Mouse (Mus musculus) olfactory bulb, adult 2 months (tissue): ENCODE data around the gene Prr22. TPM values are rescaled to one million over a fixed set of nuclear protein-coding genes. Genes with fewer than 3 reads are reported as not detected.

ENCODE experiments used
- H3K27ac ChIP-seq: fragments of 200-500 bp; 2 replicates; pipeline ENCODE4 v1.5.1; 2012; ENCODE audit warnings: low read depth, low read length; ENCODE audit not compliant: insufficient read depth
- H3K4me1 ChIP-seq: fragments of 200-500 bp; 2 replicates; pipeline ENCODE4 v1.6.1; 2012; ENCODE audit warnings: low read length; ENCODE audit not compliant: control insufficient read depth, insufficient read depth
- H3K4me3 ChIP-seq: fragments of 200-500 bp; 2 replicates; pipeline ENCODE4 v1.5.1; 2012; ENCODE audit warnings: mild to moderate bottlenecking, low read depth, low read length, moderate library complexity; ENCODE audit not compliant: insufficient read depth
- CTCF ChIP-seq: fragments of 200-500 bp; IDR thresholded peaks from 2 replicates; pipeline ENCODE4 v1.5.1; 2012; ENCODE audit warnings: low read depth, mild to moderate bottlenecking, low read length, moderate library complexity; ENCODE audit not compliant: insufficient read depth
- POLR2A ChIP-seq: fragments of 200-500 bp; IDR thresholded peaks from 2 replicates; pipeline ENCODE4 v1.6.1; 2012; ENCODE audit warnings: mild to moderate bottlenecking, low read depth, low read length, moderate library complexity; ENCODE audit not compliant: insufficient read depth
- WGBS: fragments of 180-500 bp; shearing (Covaris S2); methylation state at CpG from one replicate; pipeline ENCODE4 v1.1.7; 2018; 5-methylcytosine and 5-hydroxymethylcytosine counted together
- polyA plus RNA-seq: library from polyadenylated mRNA; stranded (reverse); fragments of >200 nt; gene quantifications from 2 replicates; pipeline ENCODE4 v1.2.4, GENCODE M21; 2012; ENCODE audit warnings: low replicate concordance; ENCODE audit not compliant: missing spikeins, insufficient read depth, insufficient read length

Prr22 gene
- polyA plus RNA-seq, 1 experiment = not detected

GRCm38 (mm10) chr17:56758132-56758531 lies 11.9 kb upstream of the Prr22 start:
- H3K27ac ChIP-seq = no peak overlapping the region
- peaks cover 28% of the 10 kb centered on the region for H3K4me1 ChIP-seq
- TF ChIP-seq POLR2A (no peak), CTCF (peak; percentile 10; the same call in 1 of the 2 replicates)
- 6% methylated on average over 12 of the region's 12 CpGs for WGBS
- no peak overlapping the region for H3K4me3 ChIP-seq

GRCm38 (mm10) chr17:56759261-56759660 lies 10.8 kb upstream of the Prr22 start:
- H3K4me1 ChIP-seq = peaks cover 35% of the 10 kb centered on the region
- TF ChIP-seq POLR2A (no peak), CTCF (no peak)
- no peak overlapping the region for H3K4me3 ChIP-seq
- H3K27ac ChIP-seq = no peak overlapping the region
- 65% methylated on average over 7 of the region's 7 CpGs for WGBS

GRCm38 (mm10) chr17:56761077-56761476 lies 9.0 kb upstream of the Prr22 start:
- H3K27ac ChIP-seq = no peak overlapping the region
- no peak for TF ChIP-seq POLR2A
- no peak for TF ChIP-seq CTCF
- WGBS = 64% methylated on average over 3 of the region's 3 CpGs
- no peak overlapping the region for H3K4me3 ChIP-seq
- peaks cover 40% of the 10 kb centered on the region for H3K4me1 ChIP-seq

- peak; percentile 92 for TF ChIP-seq POLR2A
- TF ChIP-seq CTCF = no peak
- H3K4me3 ChIP-seq = peak overlapping the region; percentile 55
- H3K27ac ChIP-seq = peak overlapping the region; percentile 47
- WGBS = 0% methylated on average over 27 of the region's 28 CpGs
- peaks cover 37% of the 10 kb centered on the region for H3K4me1 ChIP-seq
Observed at GRCm38 (mm10) chr17:56761991-56762410, 8.0 kb upstream of the Prr22 start.

GRCm38 (mm10) chr17:56762769-56763731 lies 7.0 kb upstream of the Prr22 start:
- 46% methylated on average over 27 of the region's 27 CpGs for WGBS
- peaks cover 28% of the 10 kb centered on the region for H3K4me1 ChIP-seq
- no peak overlapping the region for H3K4me3 ChIP-seq
- TF ChIP-seq POLR2A (no peak), CTCF (peak; percentile 48)
- peak overlapping the region; percentile 29 for H3K27ac ChIP-seq

- TF ChIP-seq CTCF = no peak
- TF ChIP-seq POLR2A = no peak
- H3K27ac ChIP-seq = no peak overlapping the region; the same call in 1 of the 2 replicates
- H3K4me1 ChIP-seq = peaks cover 26% of the 10 kb centered on the region
- 73% methylated on average over 8 of the region's 8 CpGs for WGBS
- H3K4me3 ChIP-seq = peak overlapping the region; percentile 96; the same call in 1 of the 2 replicates
Observed at GRCm38 (mm10) chr17:56763741-56764250, 6.3 kb upstream of the Prr22 start.

GRCm38 (mm10) chr17:56764474-56765354 lies 5.3 kb upstream of the Prr22 start, which contains the start of gene Dus3l:
TSS of gene Dus3l (plus strand) at chr17:56764757.
- Histone ChIP-seq H3K27ac (peak within 1 kb of the TSS; percentile 99), H3K4me3 (peak within 1 kb of the TSS; percentile 96), H3K4me1 (peaks cover 26% of the 10 kb centered on the region)
- under 1% methylated on average over 58 of the region's 58 CpGs for WGBS
- peak; percentile 71; the same call in 1 of the 2 replicates for TF ChIP-seq POLR2A
- TF ChIP-seq CTCF = no peak

- Histone ChIP-seq H3K4me1 (peaks cover 26% of the 10 kb centered on the region), H3K4me3 (peak overlapping the region; percentile 96), H3K27ac (peak overlapping the region; percentile 99)
- 47% methylated on average over 12 of the region's 12 CpGs for WGBS
- no peak for TF ChIP-seq POLR2A
- TF ChIP-seq CTCF = no peak
Observed at GRCm38 (mm10) chr17:56765431-56765830, 4.6 kb upstream of the Prr22 start.
